Mouse (Mus musculus): ENCODE measurements around the gene Fam92a.
"Not testable (repeated sequence)": the region's sequence is repeated elsewhere in the genome, so short reads cannot be mapped to it uniquely, and the experiment has no call there.

The Fam92a gene

GRCm38 (mm10) chr4:12171318-12172091 lies at the start of gene Fam92a:
Gene Fam92a, minus strand, starts transcription at chr4:12172015.
- DNase-seq (ENCODE audit: low read depth, low spot score) = peak; percentile 48

- DNase-seq (ENCODE audit: low read depth, low spot score) = no peak
These were observed 7.2 kb upstream of the Fam92a start for GRCm38 (mm10) chr4:12178992-12179391.

GRCm38 (mm10) chr4:12170986-12171317 lies 863 bp downstream of the Fam92a start:
- no peak for DNase-seq (ENCODE audit: low read depth, low spot score)

GRCm38 (mm10) chr4:12147660-12148059 lies 24.2 kb downstream of the Fam92a start:
- no peak for DNase-seq (ENCODE audit: low read depth, low spot score)

GRCm38 (mm10) chr4:12141516-12141915 lies 30.3 kb downstream of the Fam92a start:
- DNase-seq (ENCODE audit: low read depth, low spot score) = not testable (repeated sequence)

- DNase-seq (ENCODE audit: low read depth, low spot score) = not testable (repeated sequence)
These were observed 31.2 kb downstream of the Fam92a start for GRCm38 (mm10) chr4:12140592-12141062.

GRCm38 (mm10) chr4:12140141-12140567 lies 31.7 kb downstream of the Fam92a start, which contains the start of gene Rbm12b1:
Gene Rbm12b1, plus strand, starts transcription at chr4:12140264.
- peak; percentile 93 for DNase-seq (ENCODE audit: low read depth, low spot score)

All from ES-CJ7 (cell line).